Mouse (Mus musculus) lung, adult 2 months (tissue): Measurements from ENCODE around the gene Gm20388.
A peak's percentile ranks its signal among the peaks of the same experiment; 100 is the strongest.
"Not testable (repeated sequence)": the region's sequence is repeated elsewhere in the genome, so short reads cannot be mapped to it uniquely, and the experiment has no call there.

Experiments used
- CTCF ChIP-seq: fragments of 200-500 bp; IDR thresholded peaks from 2 replicates; pipeline ENCODE4 v1.5.1; 2011; ENCODE audit warnings: mild to moderate bottlenecking, low read length, control low read depth; ENCODE audit not compliant: insufficient read depth
- POLR2A ChIP-seq: fragments of 200-500 bp; IDR thresholded peaks from 2 replicates; pipeline ENCODE4 v1.6.1; 2011; ENCODE audit warnings: low read depth, mild to moderate bottlenecking, control low read depth, low read length, borderline replicate concordance; ENCODE audit errors: extremely low read depth

DNA sequence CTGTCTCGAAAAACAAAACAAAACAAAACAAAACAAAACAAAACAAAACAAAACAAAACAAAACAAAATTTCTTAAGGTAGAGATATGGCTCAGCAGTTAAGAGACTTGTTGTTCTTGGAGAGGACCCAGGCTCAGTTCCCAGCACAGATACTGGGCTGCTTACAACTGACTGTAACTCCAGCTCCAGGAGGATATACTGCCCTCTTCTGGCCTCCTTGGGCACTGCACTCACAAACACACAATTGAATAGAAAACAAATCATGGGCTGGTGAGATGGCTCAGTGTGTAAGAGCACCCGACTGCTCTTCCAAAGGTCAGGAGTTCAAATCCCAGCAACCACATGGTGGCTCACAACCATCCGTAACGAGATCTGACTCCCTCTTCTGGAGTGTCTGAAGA is 813.5 kb downstream of the Gm20388 start:
- 0 out of 2 replicates have a peak, but pooled peaks have one; percentile 1 for TF ChIP-seq CTCF
- TF ChIP-seq POLR2A = not testable (repeated sequence)
